Mouse (Mus musculus) CD4-positive naive resting alpha-beta T cell, adult 76 days (primary cell): Measurements from ENCODE around the gene Mrpl24. TPM values are rescaled to one million over a fixed set of nuclear protein-coding genes. Genes with fewer than 3 reads are reported as not detected.

ENCODE experiments used
- total RNA-seq: library from RNA; stranded (reverse); gene quantifications from one replicate; pipeline ENCODE4 v1.2.4, GENCODE M21; 2023

The Mrpl24 gene
- total RNA-seq: 142 TPM

DNA sequence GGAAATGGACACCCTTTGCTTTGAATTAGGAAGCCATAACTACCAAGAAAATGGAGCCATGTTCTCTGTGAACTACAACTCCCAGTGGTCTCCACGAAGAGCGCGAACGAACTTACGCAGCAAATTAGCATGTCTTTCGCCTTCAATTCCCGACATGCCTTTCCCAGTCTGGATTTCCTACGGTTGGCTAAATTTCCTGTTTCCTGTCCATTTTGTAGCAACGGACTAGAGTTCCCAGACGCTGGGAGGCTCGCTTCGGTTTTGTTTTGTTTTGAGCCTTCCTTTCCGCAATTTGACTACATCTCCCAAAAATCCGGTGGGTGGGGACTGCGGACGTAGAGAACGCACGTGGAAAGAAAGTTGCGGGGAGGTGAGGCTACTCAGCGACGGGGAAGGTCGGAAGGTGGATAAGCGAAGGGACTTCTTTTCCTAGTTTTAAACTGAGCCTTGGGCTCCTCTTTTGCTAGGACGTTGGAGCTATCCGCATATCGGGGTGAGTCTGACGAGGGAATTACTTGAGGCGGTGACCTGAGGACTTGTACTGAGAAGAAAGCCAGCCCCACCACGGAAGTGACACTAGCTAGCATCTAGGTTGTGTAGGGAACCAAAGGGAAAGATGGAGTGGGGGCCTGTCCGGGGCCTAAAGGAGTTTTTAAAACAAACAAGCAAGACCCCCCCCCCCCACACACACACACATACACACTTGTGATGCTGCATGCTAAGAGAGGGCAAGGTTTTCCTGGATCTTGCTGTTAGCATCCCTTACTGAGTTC is at the start of gene Mrpl24:
Mrpl24 (plus strand) TSS at position 171 of the 773 bp plus-strand sequence.

DNA sequence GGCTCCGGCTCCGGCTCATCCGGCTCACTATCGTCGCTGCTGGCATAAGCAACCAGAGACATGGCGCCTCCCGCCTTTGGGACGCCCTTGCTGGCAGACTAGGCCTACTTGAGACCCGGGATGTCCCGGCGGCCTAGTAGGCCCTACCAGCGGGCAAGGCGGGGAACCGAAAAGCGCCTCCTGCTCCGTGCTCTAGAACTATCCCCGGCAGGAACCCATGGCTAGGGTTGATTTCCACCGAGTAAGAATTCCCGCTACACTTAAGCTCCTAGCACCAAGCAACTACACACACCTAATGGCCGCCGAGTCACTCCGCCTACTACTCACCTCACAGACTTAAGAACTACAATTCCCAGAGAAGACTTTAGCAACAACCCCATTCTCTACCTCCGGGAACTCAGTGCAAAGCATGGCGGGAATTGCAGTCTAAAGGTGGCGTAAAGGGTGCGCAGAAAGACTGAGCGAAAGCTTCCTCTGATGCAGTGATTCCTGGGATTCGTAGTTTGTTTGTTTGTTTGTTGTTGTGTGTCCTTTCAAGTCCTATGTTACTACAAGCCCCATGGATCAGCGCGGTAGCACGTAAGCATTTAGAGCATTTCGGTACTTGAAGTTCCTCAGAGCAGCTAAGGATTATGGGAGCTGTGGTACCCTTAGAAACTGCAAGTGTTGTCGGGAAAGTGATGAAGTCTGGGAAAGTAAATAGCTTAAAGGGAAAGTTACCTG is 33.9 kb upstream of the Mrpl24 start, which contains the start of gene Prcc:
Prcc (minus strand) TSS at position 328 of the 723 bp plus-strand sequence.

DNA sequence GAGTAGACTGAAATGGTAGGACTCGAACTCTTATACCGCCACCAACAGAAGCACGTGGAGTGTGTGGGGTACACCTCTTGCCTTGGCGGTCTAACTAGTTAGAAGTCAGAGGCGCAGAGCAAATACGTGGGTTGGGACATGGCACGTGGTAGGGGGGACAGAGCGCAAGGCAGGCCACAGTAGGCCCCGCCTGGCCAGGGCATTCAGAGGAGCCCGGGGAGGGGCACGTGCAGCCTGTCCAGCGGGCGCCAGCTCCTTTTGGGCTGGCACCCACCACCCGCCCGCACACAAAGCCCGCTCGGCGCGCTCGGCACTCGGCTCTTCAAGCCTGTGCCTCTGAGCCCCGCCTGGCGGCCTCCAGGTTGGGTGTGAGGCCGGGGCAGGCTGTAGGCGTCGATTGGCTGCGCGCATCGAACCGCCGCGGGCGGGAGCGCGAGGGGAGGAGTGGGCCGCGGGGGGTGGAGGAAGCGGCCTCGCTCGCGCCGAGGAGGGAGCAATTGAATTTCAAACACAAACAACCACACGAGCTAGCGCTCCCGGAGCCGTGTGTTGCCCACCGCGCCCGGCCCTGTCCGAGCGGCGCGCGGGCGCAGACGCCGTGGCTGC is 13.3 kb upstream of the Mrpl24 start, which contains the start of gene Hdgf:
Hdgf (plus strand) TSS at position 442 of the 606 bp plus-strand sequence.

DNA sequence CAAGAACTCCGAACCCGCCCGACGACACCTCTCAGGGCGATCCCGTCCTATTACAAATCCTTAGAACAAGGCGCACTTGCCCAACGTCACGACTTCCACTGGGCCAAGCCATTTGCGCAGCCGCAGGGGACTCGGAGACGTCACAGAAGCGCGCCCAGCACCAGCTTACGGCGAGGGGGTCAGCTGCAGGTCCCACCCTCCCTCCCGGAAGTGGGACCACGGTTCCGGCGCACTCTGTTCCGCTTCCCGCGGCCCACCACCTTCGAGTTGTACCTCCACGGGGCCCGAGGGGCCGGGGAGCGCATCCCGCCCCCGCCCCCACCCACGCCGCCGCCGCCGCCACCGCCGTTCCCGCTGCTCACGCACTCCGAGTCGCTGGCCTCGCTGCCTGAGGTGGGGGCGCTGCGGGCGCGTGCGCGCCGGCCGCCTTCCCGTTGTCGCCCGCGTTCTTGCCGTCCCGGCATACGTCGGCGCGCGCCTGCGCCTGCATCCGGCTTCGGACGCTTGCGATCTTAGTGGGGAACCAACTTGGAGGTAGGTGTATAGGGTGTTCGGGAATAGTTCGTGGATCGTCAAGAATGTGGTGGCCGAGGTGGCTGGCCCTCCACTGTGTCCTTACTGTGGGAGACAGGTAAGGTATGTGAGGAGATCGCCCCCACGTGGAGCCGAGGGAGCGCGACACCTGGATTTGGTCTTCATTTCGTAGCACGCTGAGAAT is 10.9 kb downstream of the Mrpl24 start, which contains the start of the genes Isg20l2 and Rrnad1:
Isg20l2 (plus strand) TSS at position 237 of the 718 bp plus-strand sequence.
Rrnad1 (minus strand) TSS at position 640 of the 718 bp plus-strand sequence.

DNA sequence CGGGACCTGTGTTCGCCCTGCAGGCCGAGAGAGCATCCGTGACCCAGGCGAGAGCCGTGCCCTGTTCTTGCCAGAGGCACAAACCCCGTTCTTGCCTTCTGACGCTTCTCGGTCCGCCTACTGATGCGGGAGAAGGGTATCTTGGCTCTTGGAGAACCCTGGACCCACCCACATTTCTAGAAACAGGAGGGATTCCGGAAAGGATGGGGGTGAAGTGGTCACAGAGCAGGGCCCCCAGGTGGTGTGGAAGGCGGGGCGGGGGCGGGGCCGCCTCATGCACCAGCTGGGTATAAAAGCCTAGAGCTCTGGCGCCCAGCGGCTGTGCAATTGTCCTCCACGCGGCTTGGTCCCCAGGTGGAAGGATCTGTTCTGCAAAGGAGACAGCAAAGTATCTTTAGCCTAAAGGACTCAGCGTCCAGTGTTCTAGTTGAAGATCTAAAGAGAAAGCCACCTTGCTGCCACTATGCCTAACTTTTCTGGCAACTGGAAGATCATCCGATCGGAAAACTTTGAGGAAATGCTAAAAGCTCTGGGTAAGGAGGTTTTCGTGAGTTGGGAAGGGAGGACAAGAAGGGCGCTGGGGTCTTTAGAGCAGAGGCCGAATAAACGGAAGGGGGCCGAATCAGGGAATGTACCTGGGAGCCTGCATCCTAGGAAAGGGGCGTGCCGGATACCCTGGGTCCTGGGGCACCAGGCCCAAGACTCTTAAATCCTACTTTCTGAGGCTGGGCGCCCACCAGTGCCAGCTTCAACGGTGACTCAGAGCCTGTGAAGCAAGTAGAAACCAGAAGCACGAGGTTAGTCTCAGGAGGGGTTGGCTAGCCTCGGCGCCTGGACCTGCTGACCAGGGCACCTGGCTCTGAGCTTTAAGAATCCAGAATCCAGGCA is 29.3 kb downstream of the Mrpl24 start, which contains the start of gene Crabp2:
Crabp2 (plus strand) TSS at position 289 of the 888 bp plus-strand sequence.

DNA sequence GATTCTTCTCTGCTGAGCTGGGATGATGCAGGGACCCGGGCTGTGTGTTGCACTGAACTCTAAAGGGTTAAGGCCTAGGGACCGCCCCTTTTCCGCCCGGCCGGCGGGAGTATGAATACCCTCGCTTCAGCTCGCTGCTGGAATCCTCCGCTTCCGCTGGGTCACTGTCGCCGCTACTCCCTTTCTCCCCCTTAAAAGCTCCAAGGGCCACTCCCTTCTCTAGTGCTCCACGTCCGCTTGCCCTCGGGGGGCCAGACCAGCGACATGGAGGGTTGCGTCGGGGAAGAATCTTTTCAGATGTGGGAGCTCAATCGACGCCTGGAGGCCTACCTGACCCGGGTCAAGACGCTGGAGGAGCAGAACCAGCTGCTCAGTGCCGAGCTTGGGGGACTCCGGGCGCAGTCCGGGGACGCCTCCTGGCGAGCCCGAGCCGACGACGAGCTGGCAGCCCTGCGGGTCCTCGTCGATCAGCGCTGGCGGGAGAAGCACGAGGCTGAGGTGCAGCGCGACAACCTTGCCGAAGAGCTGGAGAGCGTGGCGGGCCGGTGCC is 51.7 kb downstream of the Mrpl24 start, which contains the start of gene Nes:
Nes (plus strand) TSS at position 140 of the 550 bp plus-strand sequence.

Other genes with a start within 250 kb of the Mrpl24 start
- gene Lrrc71, start 170.9 kb upstream of the Mrpl24 start, total RNA-seq: 0.88 TPM
- gene Ntrk1, start 124.3 kb upstream of the Mrpl24 start, total RNA-seq: not detected
- not detected for gene Insrr, start 122.6 kb upstream of the Mrpl24 start, total RNA-seq
- 23.8 TPM for gene Pear1, start 95.2 kb upstream of the Mrpl24 start, total RNA-seq
- 400 TPM for gene Sh2d2a, start 72.8 kb upstream of the Mrpl24 start, total RNA-seq
- 64.7 TPM for gene Prcc, start 33.9 kb upstream of the Mrpl24 start, total RNA-seq
- 75.2 TPM for gene Hdgf, start 13.2 kb upstream of the Mrpl24 start, total RNA-seq
- gene Isg20l2, start 10.8 kb downstream of the Mrpl24 start, total RNA-seq: 65.7 TPM
- gene Rrnad1, start 11.2 kb downstream of the Mrpl24 start, total RNA-seq: 28.8 TPM
- not detected for gene Crabp2, start 29.2 kb downstream of the Mrpl24 start, total RNA-seq
- gene Nes, start 51.6 kb downstream of the Mrpl24 start, total RNA-seq: 0.59 TPM
- not detected for gene Bcan, start 80.7 kb downstream of the Mrpl24 start, total RNA-seq
- gene Hapln2, start 108.1 kb downstream of the Mrpl24 start, total RNA-seq: not detected
- gene Gpatch4, start 123.6 kb downstream of the Mrpl24 start, total RNA-seq: 19.1 TPM
- gene Naxe, start 139.0 kb downstream of the Mrpl24 start, total RNA-seq: 23.4 TPM
- not detected for gene Ttc24, start 158.8 kb downstream of the Mrpl24 start, total RNA-seq
- 0.44 TPM for gene Iqgap3, start 162.5 kb downstream of the Mrpl24 start, total RNA-seq
- gene Mef2d, start 222.9 kb downstream of the Mrpl24 start, total RNA-seq: 452 TPM